Mouse (Mus musculus) monocyte, adult 59 days (primary cell): ENCODE data around the gene Abca2. TPM values are rescaled to one million over a fixed set of nuclear protein-coding genes. Genes with fewer than 3 reads are reported as not detected.

Source experiments
- total RNA-seq, 2 experiments: library from RNA; stranded (reverse); gene quantifications; one replicate each; pipeline ENCODE4 v1.2.4; 2023

Abca2 gene
- total RNA-seq = 10 to 100 TPM; 35.3 to 36.1 TPM

DNA sequence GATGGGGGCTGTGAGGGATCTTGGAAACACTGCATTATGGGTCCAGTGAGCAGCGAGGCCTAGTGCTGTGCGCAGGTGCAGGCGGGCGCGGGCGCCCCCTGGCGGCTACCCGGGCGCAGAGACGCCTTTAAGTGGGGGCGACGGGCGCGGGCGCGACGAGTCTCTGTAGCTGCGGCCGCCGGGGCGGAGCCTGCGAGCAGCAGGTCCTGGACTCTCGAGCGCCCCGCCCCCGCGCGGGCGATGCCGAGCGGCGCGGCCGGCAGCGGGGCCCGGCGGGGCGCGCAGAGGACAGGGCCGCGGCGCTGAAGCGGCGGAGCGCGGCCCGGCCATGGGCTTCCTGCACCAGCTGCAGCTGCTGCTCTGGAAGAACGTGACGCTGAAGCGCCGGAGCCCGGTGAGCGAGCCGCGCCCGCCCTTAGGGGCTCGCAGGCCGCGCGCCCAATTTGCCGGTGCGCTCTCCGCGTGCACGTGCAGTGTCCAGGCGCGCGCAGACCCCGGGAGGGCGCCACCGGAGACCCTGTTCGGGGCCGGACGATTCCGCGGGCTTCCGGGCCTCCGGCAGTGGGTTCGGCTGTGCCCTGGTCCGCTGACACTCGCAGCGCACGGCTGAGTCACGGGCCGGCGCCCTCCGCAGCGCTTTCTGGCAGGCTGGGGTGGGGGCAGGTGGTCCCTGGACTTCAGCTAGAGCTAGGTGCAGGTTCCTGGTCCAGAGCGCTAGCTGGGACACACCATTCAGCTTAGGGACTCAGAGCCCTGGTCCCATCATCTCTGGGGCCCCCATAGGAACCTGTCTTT, at the start of gene Abca2:
Abca2 (plus strand) TSS at position 262 of the 795 bp plus-strand sequence.

GRCm38 (mm10) chr2:25395721-25396596, 32.5 kb upstream of the Abca2 start, which contains the start of gene Entpd2:
Gene Entpd2 (plus strand): TSS chr2:25395874.

GRCm38 (mm10) chr2:25399051-25399450, 29.5 kb upstream of the Abca2 start, which contains the start of gene Npdc1:
Gene Npdc1 (plus strand): TSS chr2:25399351.

DNA sequence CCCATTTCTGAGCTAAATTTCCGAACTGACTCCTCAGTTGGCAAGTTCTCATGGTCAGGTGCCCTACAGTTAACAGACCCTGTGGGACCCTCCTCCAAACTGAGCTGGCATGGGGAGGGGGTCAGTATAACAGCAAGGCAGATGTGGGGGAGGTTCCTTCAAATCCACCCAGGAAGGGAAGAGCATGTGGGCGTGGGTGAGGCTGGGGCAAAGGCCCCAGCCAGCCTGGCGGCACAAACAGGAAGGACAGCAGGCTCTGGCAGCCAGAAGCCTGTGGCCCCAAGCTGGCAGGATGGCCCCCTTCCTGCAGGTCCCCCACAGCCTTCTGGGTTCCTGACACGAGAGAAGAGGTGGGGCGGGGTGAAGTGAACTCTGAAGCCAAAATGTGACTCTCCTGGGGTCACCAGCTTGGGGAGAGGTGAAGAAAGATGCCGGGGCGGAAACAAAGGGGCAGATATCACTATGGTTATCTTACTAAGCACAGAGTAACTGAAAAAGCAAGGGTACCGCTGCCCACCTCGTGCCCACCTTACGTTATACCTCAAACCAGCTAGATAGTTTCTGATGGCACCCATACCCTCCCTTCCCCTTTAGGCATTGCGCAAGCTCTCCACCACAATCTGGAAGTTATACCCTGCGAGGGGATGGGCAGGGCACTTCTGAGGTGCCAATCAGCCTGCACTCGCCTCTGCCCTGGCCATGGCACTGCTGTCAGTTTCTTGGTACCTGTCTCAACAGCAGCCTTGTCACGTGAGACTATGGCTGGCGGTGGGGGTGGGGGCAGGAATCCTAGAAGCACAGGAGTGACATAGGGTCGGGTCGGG, 5.7 kb upstream of the Abca2 start, which contains the start of gene Fut7:
Fut7 (plus strand) TSS at position 681 of the 824 bp plus-strand sequence.

GRCm38 (mm10) chr2:25456205-25456953, 27.9 kb downstream of the Abca2 start, which contains the start of gene Clic3:
Gene Clic3 (plus strand): TSS chr2:25456838.

GRCm38 (mm10) chr2:25460551-25461309, 32.2 kb downstream of the Abca2 start, which contains the start of gene Paxx:
Gene Paxx (minus strand): TSS chr2:25461094.

DNA sequence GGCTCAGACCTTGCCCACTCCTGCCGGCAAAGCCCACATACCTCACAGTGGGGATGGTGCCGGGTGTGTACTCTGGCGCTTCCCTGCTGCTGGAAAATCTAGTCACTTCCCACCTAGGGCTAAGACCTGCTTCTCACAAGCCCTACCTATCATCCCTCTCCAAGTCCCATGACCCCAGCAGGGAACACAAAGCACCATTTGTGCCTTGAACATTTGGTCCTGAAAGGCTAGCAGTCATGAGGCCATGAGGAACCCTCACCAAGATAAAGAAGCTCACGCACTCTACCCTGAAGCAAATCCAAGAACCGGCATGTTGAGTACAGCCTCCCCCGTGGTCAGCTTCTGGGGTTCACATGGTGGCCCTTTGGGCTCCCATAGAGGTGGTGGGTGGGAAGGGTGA, 41.5 kb downstream of the Abca2 start, which contains the start of gene Ptgds:
Ptgds (minus strand) TSS at position 78 of the 400 bp plus-strand sequence.

GRCm38 (mm10) chr2:25493476-25493961, 65.0 kb downstream of the Abca2 start, which contains the start of gene Lcn12:
Gene Lcn12 (minus strand): TSS chr2:25493911.

Other genes with a start within 250 kb of the Abca2 start
- 1 to 10 TPM; 5.6 to 5.8 TPM for gene Nrarp, start 247.9 kb upstream of the Abca2 start, total RNA-seq
- gene Tor4a, start 231.8 kb upstream of the Abca2 start, total RNA-seq = 10 to 100 TPM; 34.6 to 36.4 TPM
- gene Nelfb, start 217.2 kb upstream of the Abca2 start, total RNA-seq = 10 to 100 TPM; 48.9 to 59.0 TPM
- gene Stpg3, start 214.1 kb upstream of the Abca2 start, total RNA-seq = not detected
- gene Fam166a, start 210.0 kb upstream of the Abca2 start, total RNA-seq = not detected
- 10 to 100 TPM; 47.5 to 50.6 TPM for gene Tubb4b, start 204.0 kb upstream of the Abca2 start, total RNA-seq
- gene Slc34a3, start 194.3 kb upstream of the Abca2 start, total RNA-seq = not detected
- not detected for gene Rnf224, start 191.9 kb upstream of the Abca2 start, total RNA-seq
- under 1 TPM in 1 of 2 experiments, not detected in 1; 0.88 TPM for gene Rnf208, start 186.4 kb upstream of the Abca2 start, total RNA-seq
- gene Cysrt1, start 186.3 kb upstream of the Abca2 start, total RNA-seq = not detected
- 1 to 10 TPM; 2.3 to 2.6 TPM for gene AL732309.1, start 181.8 kb upstream of the Abca2 start, total RNA-seq
- 10 to 100 TPM; 14.0 to 21.2 TPM for gene Tmem203, start 173.3 kb upstream of the Abca2 start, total RNA-seq
- 10 to 100 TPM; 21.1 to 24.9 TPM for gene Tprn, start 166.1 kb upstream of the Abca2 start, total RNA-seq
- 10 to 100 TPM; 49.1 TPM for gene Ssna1, start 156.3 kb upstream of the Abca2 start, total RNA-seq
- 10 to 100 TPM; 83.4 to 88.1 TPM for gene Anapc2, start 156.2 kb upstream of the Abca2 start, total RNA-seq
- not detected for gene Tmem210, start 140.6 kb upstream of the Abca2 start, total RNA-seq
- gene Lrrc26, start 138.8 kb upstream of the Abca2 start, total RNA-seq = not detected
- not detected for gene Grin1, start 109.5 kb upstream of the Abca2 start, total RNA-seq
- gene Man1b1, start 96.4 kb upstream of the Abca2 start, total RNA-seq = 10 to 100 TPM; 33.9 to 41.6 TPM
- gene Dpp7, start 72.3 kb upstream of the Abca2 start, total RNA-seq = 10 to 100 TPM; 25.9 to 31.9 TPM
- 10 to 100 TPM; 24.7 to 30.9 TPM for gene Uap1l1, start 63.0 kb upstream of the Abca2 start, total RNA-seq
- not detected for gene Sapcd2, start 56.4 kb upstream of the Abca2 start, total RNA-seq
- not detected for gene Entpd2, start 32.8 kb upstream of the Abca2 start, total RNA-seq
- gene Npdc1, start 29.4 kb upstream of the Abca2 start, total RNA-seq = not detected
- gene Fut7, start 5.4 kb upstream of the Abca2 start, total RNA-seq = 10 to 100 TPM; 15.6 to 17.3 TPM
- not detected for gene Clic3, start 28.1 kb downstream of the Abca2 start, total RNA-seq
- gene Paxx, start 32.4 kb downstream of the Abca2 start, total RNA-seq = 10 to 100 TPM; 24.0 to 34.2 TPM
- gene Ptgds, start 41.3 kb downstream of the Abca2 start, total RNA-seq = not detected
- gene Lcn12, start 65.2 kb downstream of the Abca2 start, total RNA-seq = not detected
- 10 to 100 TPM; 53.7 to 55.4 TPM for gene Fbxw5, start 72.0 kb downstream of the Abca2 start, total RNA-seq
- gene C8g, start 73.0 kb downstream of the Abca2 start, total RNA-seq = 1 to 10 TPM in 1 of 2 experiments, not detected in 1; 1.0 TPM
- 10 to 100 TPM; 26.9 to 27.7 TPM for gene Traf2, start 118.2 kb downstream of the Abca2 start, total RNA-seq
- 100 to 1,000 TPM; 117 to 141 TPM for gene Edf1, start 129.1 kb downstream of the Abca2 start, total RNA-seq
- gene Mamdc4, start 146.1 kb downstream of the Abca2 start, total RNA-seq = 1 to 10 TPM; 1.4 to 1.7 TPM
- gene Phpt1, start 146.5 kb downstream of the Abca2 start, total RNA-seq = 1 to 10 TPM; 6.0 to 7.4 TPM
- gene Ajm1, start 153.1 kb downstream of the Abca2 start, total RNA-seq = 1 to 10 TPM; 2.2 to 3.5 TPM
- 10 to 100 TPM; 72.6 to 82.4 TPM for gene Rabl6, start 179.8 kb downstream of the Abca2 start, total RNA-seq
- gene Ccdc183, start 189.0 kb downstream of the Abca2 start, total RNA-seq = not detected
- gene Tmem141, start 193.3 kb downstream of the Abca2 start, total RNA-seq = 10 to 100 TPM; 21.2 to 22.8 TPM
- 100 to 1,000 TPM; 205 to 232 TPM for gene Fcna, start 199.3 kb downstream of the Abca2 start, total RNA-seq
- not detected for gene Lcn8, start 224.4 kb downstream of the Abca2 start, total RNA-seq
- not detected for gene Lcn5, start 229.2 kb downstream of the Abca2 start, total RNA-seq
- not detected for gene Lcn6, start 248.1 kb downstream of the Abca2 start, total RNA-seq